Mouse (Mus musculus) cerebellum, adult 2 months (tissue): ENCODE results near the gene Rasgef1c. TPM values are rescaled to one million over a fixed set of nuclear protein-coding genes. Genes with fewer than 3 reads are reported as not detected.

Experiments
- DNase-seq, 2 experiments: peaks; one replicate each; pipeline ENCODE4 v3.0.0; 2021
- H3K27ac ChIP-seq: fragments of 200-500 bp; 2 replicates; pipeline ENCODE4 v1.5.1; 2012; ENCODE audit warnings: low read length, control low read depth, inconsistent platforms; ENCODE audit not compliant: insufficient read depth
- H3K27me3 ChIP-seq: fragments of 200-500 bp; 2 replicates; pipeline ENCODE4 v1.6.1; 2012; ENCODE audit warnings: inconsistent platforms, mild to moderate bottlenecking, low read length, moderate library complexity; ENCODE audit not compliant: control insufficient read depth, insufficient read depth
- H3K4me1 ChIP-seq: fragments of 200-500 bp; 2 replicates; pipeline ENCODE4 v1.6.1; 2011; ENCODE audit warnings: low read length; ENCODE audit not compliant: control insufficient read depth, insufficient read depth
- H3K4me3 ChIP-seq: fragments of 200-500 bp; replicated peaks from 2 replicates; pipeline ENCODE3; 2011; ENCODE audit warnings: mild to moderate bottlenecking, low read depth, low read length, control low read depth; ENCODE audit not compliant: insufficient read depth
- CTCF ChIP-seq: fragments of 200-500 bp; IDR thresholded peaks from 2 replicates; pipeline ENCODE4 v1.5.1; 2011; ENCODE audit warnings: low read depth, mild to moderate bottlenecking, control low read depth, low read length, moderate library complexity, borderline replicate concordance; ENCODE audit not compliant: insufficient read depth
- POLR2A ChIP-seq: fragments of 200-500 bp; IDR thresholded peaks from 2 replicates; pipeline ENCODE4 v1.6.1; 2011; ENCODE audit warnings: low read length, control low read depth, borderline replicate concordance; ENCODE audit not compliant: insufficient read depth
- WGBS: fragments of 180-500 bp; shearing (Covaris S2); methylation state at CpG from one replicate; pipeline ENCODE4 v1.1.7; 2018; 5-methylcytosine and 5-hydroxymethylcytosine counted together
- polyA plus RNA-seq: library from polyadenylated mRNA; depleted of rRNA; stranded (reverse); fragments of >200 nt; gene quantifications from 2 replicates; pipeline ENCODE4 v1.2.3, GENCODE M21; 2012

The Rasgef1c gene
- polyA plus RNA-seq, 1 experiment = 6.8 TPM

DNA sequence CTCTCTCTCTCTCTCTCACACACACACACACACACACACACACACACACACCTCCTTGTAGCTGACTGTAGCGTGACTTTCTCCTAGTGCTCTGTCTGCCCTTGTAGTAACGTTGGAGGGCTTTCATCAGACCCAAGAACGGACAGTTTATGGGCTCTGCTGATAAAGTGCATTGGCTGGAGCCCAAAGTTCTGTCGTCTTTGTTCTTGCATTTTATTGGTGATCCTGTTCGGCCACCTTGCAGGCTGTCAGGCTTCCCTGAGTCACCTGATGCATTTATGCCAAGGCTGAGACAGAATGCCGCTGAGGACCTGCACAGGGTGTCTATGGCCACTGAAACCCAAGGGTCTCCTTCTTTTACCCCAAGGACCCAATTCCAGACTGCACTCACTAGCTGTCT lies 1.6 kb upstream of the Rasgef1c start:
- 59% methylated on average over 6 of the region's 6 CpGs for WGBS
- 0 out of 2 replicates have a peak, but pooled peaks cover 3% of the 10 kb centered on the region for H3K4me1 ChIP-seq
- no peaks in the 10 kb centered on the region for H3K27me3 ChIP-seq
- TF ChIP-seq CTCF (no peak), POLR2A (no peak)
- no peak overlapping the region for H3K4me3 ChIP-seq
- no peak overlapping the region for H3K27ac ChIP-seq
- DNase-seq = no peak

DNA sequence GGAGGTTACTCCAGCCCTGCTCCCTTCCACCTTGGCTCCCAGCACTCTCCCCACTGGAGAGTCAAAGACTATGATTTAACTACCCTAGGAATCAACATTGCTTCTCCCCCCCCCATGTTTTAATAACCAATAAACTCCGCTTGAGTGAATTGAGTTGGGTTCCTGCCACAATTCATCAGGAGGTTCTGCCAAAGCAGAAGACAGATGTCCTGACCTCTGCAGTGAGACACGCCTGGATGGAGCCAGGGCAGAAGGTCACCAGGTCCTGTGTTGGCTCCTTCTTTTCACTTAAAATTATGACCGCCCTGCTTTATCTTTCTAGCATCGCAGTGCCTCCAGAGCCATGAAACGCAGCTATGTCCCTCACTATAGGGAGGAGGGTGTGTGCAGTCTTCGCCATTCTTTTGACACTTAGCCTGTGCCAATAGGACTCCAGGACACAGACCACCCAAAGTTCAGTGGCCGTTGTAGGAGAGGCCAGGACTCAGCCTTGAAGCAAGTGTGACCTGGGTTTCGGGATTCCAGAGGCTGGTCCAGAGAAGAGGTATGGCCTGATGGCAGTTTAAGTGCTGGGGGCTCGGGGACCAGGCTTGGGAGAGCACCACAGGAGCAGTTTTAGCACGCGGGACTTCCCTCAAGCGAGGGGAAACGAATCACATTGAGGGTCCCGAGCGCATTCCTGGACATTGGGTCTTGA lies 525 bp upstream of the Rasgef1c start:
- TF ChIP-seq CTCF (no peak), POLR2A (no peak)
- 0 out of 2 replicates have a peak, but pooled peaks cover 3% of the 10 kb centered on the region for H3K4me1 ChIP-seq
- peak overlapping the region; percentile 46 for H3K4me3 ChIP-seq
- no peak for DNase-seq
- H3K27me3 ChIP-seq = no peaks in the 10 kb centered on the region
- no peak overlapping the region for H3K27ac ChIP-seq
- 12% methylated on average over 15 of the region's 15 CpGs for WGBS

- Histone ChIP-seq H3K27ac (no peak overlapping the region), H3K27me3 (no peaks in the 10 kb centered on the region), H3K4me3 (no peak overlapping the region), H3K4me1 (0 out of 2 replicates have a peak, but pooled peaks cover 3% of the 10 kb centered on the region)
- WGBS = 21% methylated on average over 7 of the region's 7 CpGs
- peak; percentile 86 for TF ChIP-seq CTCF
- no peak for TF ChIP-seq POLR2A
- DNase-seq = peak; percentile 67 to 88
These were observed 1.7 kb downstream of the Rasgef1c start for GRCm38 (mm10) chr11:49903333-49903732.

- H3K4me1 ChIP-seq = no peaks in the 10 kb centered on the region
- TF ChIP-seq CTCF (no peak), POLR2A (no peak)
- 42% methylated on average over 15 of the region's 15 CpGs for WGBS
- H3K4me3 ChIP-seq = no peak overlapping the region
- no peaks in the 10 kb centered on the region for H3K27me3 ChIP-seq
- no peak overlapping the region for H3K27ac ChIP-seq
- DNase-seq = no peak
These were observed 17.0 kb downstream of the Rasgef1c start for GRCm38 (mm10) chr11:49918521-49919180.

- 95% methylated on average over 6 of the region's 6 CpGs for WGBS
- H3K27ac ChIP-seq = no peak overlapping the region
These were observed 17.7 kb downstream of the Rasgef1c start for GRCm38 (mm10) chr11:49919304-49919703.

DNA sequence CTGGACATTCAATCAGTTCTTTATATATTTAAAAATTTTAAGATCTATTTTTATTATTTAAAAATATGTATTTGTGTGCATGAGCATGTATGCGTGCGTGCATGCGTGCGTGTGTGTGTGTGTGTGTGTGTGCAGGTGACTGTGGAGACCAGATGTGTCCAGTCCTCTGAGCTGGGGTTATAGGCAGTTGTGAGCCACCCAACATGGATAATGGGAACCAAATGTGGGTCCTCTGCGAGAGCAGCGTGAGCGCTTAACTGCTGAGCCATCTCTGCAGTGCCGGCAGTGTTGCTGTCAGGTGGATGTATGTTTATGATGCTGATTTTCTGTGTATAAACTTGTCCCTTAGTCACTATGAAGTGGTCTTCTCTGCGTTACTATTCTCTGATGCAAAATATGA lies 21.9 kb downstream of the Rasgef1c start:
- DNase-seq = no peak
- H3K27me3 ChIP-seq = no peaks in the 10 kb centered on the region
- 96% methylated on average over 9 of the region's 9 CpGs for WGBS
- no peak overlapping the region for H3K4me3 ChIP-seq
- no peaks in the 10 kb centered on the region for H3K4me1 ChIP-seq
- no peak overlapping the region for H3K27ac ChIP-seq
- no peak for TF ChIP-seq POLR2A

More at GRCm38 (mm10) chr11:49919304-49919703, 17.7 kb downstream of the Rasgef1c start:
- DNase-seq = no peak
- no peak for TF ChIP-seq CTCF
- no peak for TF ChIP-seq POLR2A
- H3K4me3 ChIP-seq = no peak overlapping the region
- H3K27me3 ChIP-seq = no peaks in the 10 kb centered on the region
- H3K4me1 ChIP-seq = no peaks in the 10 kb centered on the region

DNA sequence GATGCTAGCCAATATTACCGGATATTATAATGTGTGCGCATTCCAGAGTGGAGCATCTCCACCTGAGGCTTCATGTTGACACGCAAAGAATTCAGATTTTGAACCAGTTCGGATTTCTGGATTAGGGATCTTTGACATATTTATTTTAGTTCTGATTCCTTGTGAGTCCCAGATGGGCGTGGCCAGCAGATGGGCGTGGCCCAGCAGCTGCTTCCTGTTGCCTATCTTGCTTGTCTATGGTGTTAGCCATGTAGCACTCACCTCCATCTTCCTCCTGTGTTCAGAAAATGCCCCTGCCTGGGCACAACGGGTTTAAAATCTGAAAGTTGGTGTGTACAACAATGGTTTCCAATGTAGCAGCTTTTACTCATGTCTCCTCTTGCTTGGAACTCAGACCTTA lies 24.5 kb downstream of the Rasgef1c start:
- Histone ChIP-seq H3K27me3 (no peaks in the 10 kb centered on the region), H3K4me3 (no peak overlapping the region), H3K27ac (no peak overlapping the region), H3K4me1 (peaks cover 3% of the 10 kb centered on the region; the same call in 1 of the 2 replicates)
- TF ChIP-seq CTCF (no peak), POLR2A (no peak)
- 86% methylated on average over 7 of the region's 7 CpGs for WGBS
- DNase-seq = no peak

DNA sequence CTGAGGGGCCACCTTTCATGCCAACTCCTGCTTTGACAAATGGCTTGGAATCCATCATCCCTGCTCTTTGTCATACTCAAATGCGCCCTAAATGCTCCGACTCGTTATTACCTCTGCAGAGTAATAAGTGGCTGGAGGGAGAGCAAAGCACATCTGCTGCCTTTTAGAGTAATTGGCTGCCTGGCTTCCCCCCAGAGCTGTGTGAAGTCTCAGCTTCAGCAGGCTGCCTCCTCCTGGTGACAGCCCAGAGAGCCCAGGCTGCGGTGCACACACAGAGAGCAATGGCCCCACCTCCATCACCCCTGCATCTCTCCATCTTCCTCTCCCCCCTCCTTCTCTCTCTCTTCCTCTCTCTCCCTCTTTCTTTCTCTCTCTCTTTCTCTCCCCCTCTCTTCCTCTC lies 25.5 kb downstream of the Rasgef1c start:
- TF ChIP-seq CTCF = no peak
- no peak for TF ChIP-seq POLR2A
- H3K4me3 ChIP-seq = no peak overlapping the region
- 37% methylated on average over 4 of the region's 4 CpGs for WGBS
- H3K4me1 ChIP-seq = peaks cover 10% of the 10 kb centered on the region; the same call in 1 of the 2 replicates
- DNase-seq = no peak
- no peak overlapping the region for H3K27ac ChIP-seq
- H3K27me3 ChIP-seq = no peaks in the 10 kb centered on the region
